Mouse (Mus musculus) liver, postnatal 0 days (tissue): ENCODE data around the gene Nt5dc1. TPM values are rescaled to one million over a fixed set of nuclear protein-coding genes. Genes with fewer than 3 reads are reported as not detected.
A peak's percentile ranks its signal among the peaks of the same experiment; 100 is the strongest.

ENCODE experiments used
- ATAC-seq: fragments of 200-750 bp; cut with Nextera tagmentation; 2 replicates; pipeline ENCODE4 v1.8.0; 2017; ENCODE audit warnings: mild to moderate bottlenecking, moderate library complexity
- DNase-seq: peaks from one replicate; pipeline ENCODE4 v3.0.0-alpha.2; 2016
- H3K27ac ChIP-seq: fragments of 300-500 bp; sonication (generic); 2 replicates; pipeline ENCODE4 v1.5.1; 2014; ENCODE audit warnings: antibody characterized with exemption, moderate library complexity, mild to moderate bottlenecking, low read depth
- H3K27me3 ChIP-seq: fragments of 300-500 bp; sonication (generic); 2 replicates; pipeline ENCODE4 v1.6.1; 2014; ENCODE audit warnings: low read length, control low read depth, mixed read lengths; ENCODE audit not compliant: insufficient read depth
- H3K36me3 ChIP-seq: fragments of 300-500 bp; sonication (generic); replicated peaks from 2 replicates; pipeline ENCODE4 v1.6.1; 2014; ENCODE audit warnings: mild to moderate bottlenecking, control low read depth, low read length, moderate library complexity, mixed read lengths; ENCODE audit not compliant: insufficient read depth
- H3K4me1 ChIP-seq: fragments of 300-500 bp; sonication (generic); 2 replicates; pipeline ENCODE4 v1.6.1; 2014; ENCODE audit warnings: antibody characterized with exemption, mild to moderate bottlenecking, control low read depth; ENCODE audit not compliant: insufficient read depth
- H3K4me2 ChIP-seq: fragments of 300-500 bp; sonication (generic); 2 replicates; pipeline ENCODE4 v1.6.1; 2014; ENCODE audit warnings: low read depth, mild to moderate bottlenecking, low read length, moderate library complexity, mixed read lengths
- H3K4me3 ChIP-seq: fragments of 300-500 bp; sonication (generic); 2 replicates; pipeline ENCODE4 v1.5.1; 2014; ENCODE audit warnings: low read depth, low read length
- H3K9ac ChIP-seq: fragments of 300-500 bp; sonication (generic); replicated peaks from 2 replicates; pipeline ENCODE4 v1.6.1; 2014; ENCODE audit warnings: mild to moderate bottlenecking, moderate library complexity
- H3K9me3 ChIP-seq: fragments of 300-500 bp; sonication (generic); 2 replicates; pipeline ENCODE4 v1.6.1; 2016; ENCODE audit warnings: mild to moderate bottlenecking, control low read depth, low read length, mixed read lengths
- CTCF ChIP-seq: sonication (generic); IDR thresholded peaks from 2 replicates; pipeline ENCODE4 v1.5.1; 2016; ENCODE audit warnings: antibody characterized with exemption, low read depth
- EP300 ChIP-seq: IDR thresholded peaks from 2 replicates; pipeline ENCODE4 v1.6.1; 2016; ENCODE audit warnings: antibody characterized with exemption, low read depth, mild to moderate bottlenecking
- WGBS: fragments of 180-500 bp; shearing (Covaris S2); extraction: QIAGEN DNeasy Blood & Tissue Kit; methylation state at CpG from one replicate; pipeline ENCODE4 v1.1.7; 2014; ENCODE audit not compliant: insufficient replicate concordance; 5-methylcytosine and 5-hydroxymethylcytosine counted together
- polyA plus RNA-seq: library from polyadenylated mRNA; unstranded; fragments of >200 nt; fragmentation: Nextera tagmentation; extraction: Ambion mirVana; gene quantifications from 2 replicates; pipeline ENCODE4 v1.2.1, GENCODE M21; 2015

The Nt5dc1 gene
- polyA plus RNA-seq, 1 experiment from 2014 or later, result 8.0 TPM

DNA sequence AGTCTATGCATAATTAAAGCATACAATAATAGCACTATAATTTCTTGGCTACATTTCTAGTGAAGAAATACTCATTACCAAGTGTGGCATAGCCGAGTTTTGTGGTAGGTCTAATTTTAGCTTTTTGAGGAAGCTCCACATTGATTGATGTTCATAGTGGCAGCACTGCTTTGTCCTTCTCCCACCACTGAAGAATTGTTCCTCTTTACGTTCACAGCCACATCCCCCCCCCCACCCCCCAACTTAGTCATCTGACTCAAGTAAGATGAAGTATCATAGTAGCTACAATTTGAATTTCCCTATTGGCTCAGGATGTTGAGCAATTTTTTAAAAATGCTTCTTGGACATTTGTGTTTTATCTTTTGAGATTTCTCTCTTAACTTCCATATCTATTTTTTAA, 168.8 kb downstream of the Nt5dc1 start:
- H3K9ac ChIP-seq, result no peak overlapping the region
- no peak overlapping the region for H3K4me2 ChIP-seq
- H3K4me1 ChIP-seq, result 0 out of 2 replicates have a peak, but pooled peaks cover 4% of the 10 kb centered on the region
- no peak overlapping the region for H3K27ac ChIP-seq
- no peak for DNase-seq
- no peaks in the 10 kb centered on the region for H3K9me3 ChIP-seq
- 14% methylated on average over 2 of the region's 2 CpGs for WGBS
- TF ChIP-seq EP300, result no peak
- no peak for TF ChIP-seq CTCF
- no peak; the same call in 1 of the 2 replicates for ATAC-seq
- H3K36me3 ChIP-seq, result no peaks in the 10 kb centered on the region
- H3K27me3 ChIP-seq, result no peaks in the 10 kb centered on the region
- no peak overlapping the region for H3K4me3 ChIP-seq

DNA sequence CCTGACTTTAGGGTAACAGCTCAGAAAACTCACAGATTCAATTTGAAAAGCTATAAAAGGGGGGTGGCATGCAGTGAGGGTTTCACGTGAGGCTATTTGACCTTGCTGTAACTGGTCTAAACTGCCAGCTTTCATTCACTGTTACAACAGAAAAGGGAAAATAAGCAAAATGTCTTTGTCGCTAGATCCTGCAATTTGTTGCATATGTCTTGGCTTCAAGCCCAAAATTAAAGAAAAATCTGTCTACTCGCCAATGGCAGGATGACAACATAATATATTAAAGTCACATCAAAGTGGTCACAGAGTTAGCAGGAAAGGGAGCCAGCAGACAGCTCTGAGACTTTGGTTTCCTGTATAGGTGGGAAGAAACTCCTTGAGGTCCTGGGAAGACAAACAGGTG, 170.6 kb downstream of the Nt5dc1 start:
- Histone ChIP-seq H3K36me3 (no peaks in the 10 kb centered on the region), H3K4me2 (no peak overlapping the region), H3K4me1 (0 out of 2 replicates have a peak, but pooled peaks cover 4% of the 10 kb centered on the region), H3K27ac (no peak overlapping the region), H3K4me3 (no peak overlapping the region), H3K9ac (no peak overlapping the region), H3K9me3 (no peaks in the 10 kb centered on the region), H3K27me3 (no peaks in the 10 kb centered on the region)
- TF ChIP-seq EP300 (no peak), CTCF (no peak)
- 47% methylated on average over 3 of the region's 3 CpGs for WGBS
- ATAC-seq (no peak), DNase-seq (no peak)

DNA sequence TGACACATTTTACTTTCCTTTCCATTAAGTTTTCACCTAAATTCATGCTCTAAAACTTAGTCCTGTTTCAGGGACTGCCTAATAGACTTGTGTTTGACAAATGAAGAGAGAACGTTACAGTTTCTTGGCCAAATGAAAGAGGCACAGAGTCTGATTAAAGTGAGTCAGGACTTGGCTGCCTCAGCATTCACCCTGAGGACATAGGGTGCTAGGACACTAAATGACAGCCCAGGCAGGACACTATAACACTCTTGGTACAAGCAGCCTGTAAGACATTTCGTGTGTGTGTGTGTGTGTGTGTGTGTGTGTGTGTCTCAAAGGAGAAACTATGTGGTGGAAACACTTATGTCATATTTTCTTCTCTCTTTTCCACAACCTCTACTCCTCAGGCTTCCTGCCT, 172.2 kb downstream of the Nt5dc1 start:
- Histone ChIP-seq H3K4me1 (0 out of 2 replicates have a peak, but pooled peaks cover 4% of the 10 kb centered on the region), H3K36me3 (no peaks in the 10 kb centered on the region), H3K27ac (no peak overlapping the region), H3K4me2 (no peak overlapping the region), H3K9me3 (no peaks in the 10 kb centered on the region), H3K9ac (no peak overlapping the region), H3K4me3 (no peak overlapping the region), H3K27me3 (no peaks in the 10 kb centered on the region)
- DNase-seq, result no peak
- TF ChIP-seq CTCF, result no peak
- no peak for TF ChIP-seq EP300
- no peak for ATAC-seq
- WGBS, result 58% methylated on average over 2 of the region's 2 CpGs

DNA sequence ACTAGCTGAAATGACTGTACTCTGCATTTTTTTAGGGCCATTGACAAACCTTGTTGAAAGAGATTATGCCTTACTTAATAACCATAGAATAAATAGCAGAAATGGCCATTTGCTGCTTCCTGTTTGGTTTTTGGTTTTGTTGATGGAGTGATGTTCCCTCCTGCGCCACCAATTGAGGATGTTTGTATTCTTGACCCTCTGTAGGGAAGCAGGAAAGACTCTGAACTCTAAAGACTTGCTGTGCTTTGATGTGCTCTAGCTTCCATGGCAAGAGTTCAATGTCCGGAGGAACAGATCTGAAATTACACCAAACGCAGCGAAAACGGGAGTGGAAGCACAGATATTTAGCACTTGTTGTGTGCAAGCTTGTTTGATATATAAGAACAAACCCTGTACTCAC, 173.6 kb downstream of the Nt5dc1 start:
- 0 out of 2 replicates have a peak, but pooled peaks cover 4% of the 10 kb centered on the region for H3K4me1 ChIP-seq
- no peak overlapping the region for H3K4me2 ChIP-seq
- ATAC-seq, result peak; percentile 67
- H3K9ac ChIP-seq, result no peak overlapping the region
- no peak overlapping the region for H3K27ac ChIP-seq
- no peak for TF ChIP-seq CTCF
- no peak for TF ChIP-seq EP300
- no peaks in the 10 kb centered on the region for H3K9me3 ChIP-seq
- no peak for DNase-seq
- no peak overlapping the region for H3K4me3 ChIP-seq
- H3K36me3 ChIP-seq, result no peaks in the 10 kb centered on the region
- no peaks in the 10 kb centered on the region for H3K27me3 ChIP-seq
- WGBS, result 44% methylated on average over 5 of the region's 5 CpGs

DNA sequence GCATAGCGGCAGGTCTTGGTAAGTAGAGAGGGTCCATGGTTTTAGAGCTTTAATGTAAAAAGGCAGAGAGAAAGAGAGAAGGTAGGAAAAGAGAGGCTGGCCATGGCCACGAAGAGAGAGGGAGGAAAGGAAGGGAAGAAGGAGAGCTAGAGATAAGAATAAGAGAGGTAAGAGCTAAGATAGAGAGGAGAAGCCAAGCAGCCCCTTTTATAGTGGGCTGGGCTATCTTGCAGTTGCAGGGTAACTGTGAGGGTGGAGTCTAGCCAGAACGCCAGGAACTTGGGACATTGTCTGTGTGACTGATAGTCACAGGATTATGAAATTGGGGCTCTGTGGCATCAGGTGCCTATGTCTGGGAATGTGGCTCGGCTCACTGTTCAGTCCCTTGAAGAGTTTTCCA, 179.8 kb downstream of the Nt5dc1 start:
- no peak overlapping the region for H3K4me2 ChIP-seq
- H3K4me3 ChIP-seq, result no peak overlapping the region
- ATAC-seq (peak; percentile 23; the same call in 1 of the 2 replicates), DNase-seq (no peak)
- H3K27me3 ChIP-seq, result no peaks in the 10 kb centered on the region
- no peaks in the 10 kb centered on the region for H3K9me3 ChIP-seq
- H3K36me3 ChIP-seq, result no peaks in the 10 kb centered on the region
- WGBS, result 49% methylated on average over 4 of the region's 4 CpGs
- no peaks in the 10 kb centered on the region for H3K4me1 ChIP-seq
- H3K27ac ChIP-seq, result no peak overlapping the region
- H3K9ac ChIP-seq, result no peak overlapping the region
- TF ChIP-seq EP300, result no peak
- TF ChIP-seq CTCF, result no peak

Other genes starting within 250 kb of the Nt5dc1 start
- gene Dse, start 210.8 kb downstream of the Nt5dc1 start, polyA plus RNA-seq, result 5.6 and 5.8 TPM in 2 replicates
- 20.7 and 21.0 TPM in 2 replicates for gene Tspyl1, start 136.4 kb downstream of the Nt5dc1 start, polyA plus RNA-seq
- gene Tspyl4, start 121.1 kb downstream of the Nt5dc1 start, polyA plus RNA-seq, result 0.46 and 0.51 TPM in 2 replicates
- gene Col10a1, start 28.6 kb downstream of the Nt5dc1 start, polyA plus RNA-seq, result 0.06 and 0.08 TPM in 2 replicates
- 0.83 and 0.99 TPM in 2 replicates for gene Frk, start 64.8 kb upstream of the Nt5dc1 start, polyA plus RNA-seq